Mouse (Mus musculus) kidney, embryonic 14.5 days (tissue): ENCODE data around the gene Defb23. TPM values are rescaled to one million over a fixed set of nuclear protein-coding genes. Genes with fewer than 3 reads are reported as not detected.
A peak's percentile ranks its signal among the peaks of the same experiment; 100 is the strongest.

Experiments used
- ATAC-seq: fragments of 200-750 bp; cut with Nextera tagmentation; 2 replicates; pipeline ENCODE4 v1.8.0; 2017; ENCODE audit warnings: moderate number of reproducible peaks, mild to moderate bottlenecking, moderate TSS enrichment, moderate library complexity; ENCODE audit not compliant: low FRiP score, low TSS enrichment
- H3K27ac ChIP-seq: fragments of 300-500 bp; sonication (generic); 2 replicates; pipeline ENCODE4 v1.5.1; 2014; ENCODE audit warnings: low read depth, mild to moderate bottlenecking, low read length, moderate library complexity, mixed read lengths
- H3K27me3 ChIP-seq: fragments of 300-500 bp; sonication (generic); 2 replicates; pipeline ENCODE4 v1.6.1; 2014; ENCODE audit warnings: mild to moderate bottlenecking, low read length; ENCODE audit not compliant: control insufficient read depth, insufficient read depth
- H3K36me3 ChIP-seq: fragments of 300-500 bp; sonication (generic); 2 replicates; pipeline ENCODE4 v1.6.1; 2014; ENCODE audit warnings: low read length, mixed read lengths; ENCODE audit not compliant: control insufficient read depth, insufficient read depth
- H3K4me1 ChIP-seq: fragments of 300-500 bp; sonication (generic); 2 replicates; pipeline ENCODE4 v1.6.1; 2014; ENCODE audit warnings: low read length, mixed read lengths; ENCODE audit not compliant: control insufficient read depth, insufficient read depth
- H3K4me2 ChIP-seq: fragments of 300-500 bp; sonication (generic); replicated peaks from 2 replicates; pipeline ENCODE4 v1.6.1; 2014; ENCODE audit warnings: low read depth, mild to moderate bottlenecking, low read length
- H3K4me3 ChIP-seq: fragments of 300-500 bp; sonication (generic); 2 replicates; pipeline ENCODE4 v1.5.1; 2014; ENCODE audit warnings: mild to moderate bottlenecking, low read length
- H3K9ac ChIP-seq: fragments of 300-500 bp; sonication (generic); 2 replicates; pipeline ENCODE4 v1.6.1; 2014; ENCODE audit warnings: low read depth, mild to moderate bottlenecking, low read length, moderate library complexity
- H3K9me3 ChIP-seq: fragments of 300-500 bp; sonication (generic); 2 replicates; pipeline ENCODE4 v1.6.1; 2016; ENCODE audit warnings: low read length; ENCODE audit not compliant: control insufficient read depth
- WGBS: fragments of 180-500 bp; shearing (Covaris S2); extraction: QIAGEN DNeasy Blood & Tissue Kit; methylation state at CpG from one replicate; pipeline ENCODE4 v1.1.7; 2014; 5-methylcytosine and 5-hydroxymethylcytosine counted together
- polyA plus RNA-seq: library from polyadenylated mRNA; unstranded; fragments of >200 nt; fragmentation: Nextera tagmentation; extraction: Ambion mirVana; gene quantifications from 2 replicates; pipeline ENCODE4 v1.2.1, GENCODE M21; 2014

Gene Defb23
- polyA plus RNA-seq, 1 experiment from 2014 or later, result not detected

GRCm38 (mm10) chr2:152409781-152410180 is 54.6 kb downstream of the Defb23 start:
- ATAC-seq, result no peak
- Histone ChIP-seq H3K4me2 (no peak overlapping the region), H3K4me3 (no peak overlapping the region), H3K27me3 (no peaks in the 10 kb centered on the region), H3K36me3 (peaks cover 4% of the 10 kb centered on the region; the same call in 1 of the 2 replicates), H3K27ac (peak overlapping the region; percentile 99), H3K9ac (no peak overlapping the region), H3K4me1 (peaks cover 32% of the 10 kb centered on the region), H3K9me3 (no peaks in the 10 kb centered on the region)
- 59% methylated on average over 6 of the region's 6 CpGs for WGBS

Other genes starting within 250 kb of the Defb23 start
- gene Csnk2a1, start 237.8 kb downstream of the Defb23 start, polyA plus RNA-seq, result 136 and 149 TPM in 2 replicates
- 19.4 and 37.4 TPM in 2 replicates for gene Tbc1d20, start 170.8 kb downstream of the Defb23 start, polyA plus RNA-seq
- 59.1 and 87.1 TPM in 2 replicates for gene Rbck1, start 132.0 kb downstream of the Defb23 start, polyA plus RNA-seq
- gene Trib3, start 120.6 kb downstream of the Defb23 start, polyA plus RNA-seq, result 0.57 and 0.61 TPM in 2 replicates
- gene Nrsn2, start 88.0 kb downstream of the Defb23 start, polyA plus RNA-seq, result 1.7 and 2.4 TPM in 2 replicates
- 22.3 and 25.3 TPM in 2 replicates for gene Sox12, start 66.6 kb downstream of the Defb23 start, polyA plus RNA-seq
- 51.1 and 62.2 TPM in 2 replicates for gene Zcchc3, start 49.6 kb downstream of the Defb23 start, polyA plus RNA-seq
- gene 6820408C15Rik, start 49.0 kb downstream of the Defb23 start, polyA plus RNA-seq, result 0.37 TPM in 2 replicates
- gene Defb20, start 12.4 kb upstream of the Defb23 start, polyA plus RNA-seq, result not detected in 2 replicates
- gene Defb22, start 25.5 kb upstream of the Defb23 start, polyA plus RNA-seq, result not detected in 2 replicates
- gene Defb26, start 47.1 kb upstream of the Defb23 start, polyA plus RNA-seq, result not detected in 2 replicates
- 0.80 TPM in 1 of 2 replicates, not detected in the other for gene Defb28, start 53.6 kb upstream of the Defb23 start, polyA plus RNA-seq
- gene Defb29, start 75.5 kb upstream of the Defb23 start, polyA plus RNA-seq, result 0.66 TPM in 1 of 2 replicates, not detected in the other
- gene Gm17416, start 104.7 kb upstream of the Defb23 start, polyA plus RNA-seq, result not detected in 2 replicates
- not detected in 2 replicates for gene Defb21, start 108.1 kb upstream of the Defb23 start, polyA plus RNA-seq
- not detected in 2 replicates for gene Defb19, start 115.7 kb upstream of the Defb23 start, polyA plus RNA-seq
- not detected in 2 replicates for gene Defb45, start 134.8 kb upstream of the Defb23 start, polyA plus RNA-seq
- gene Defb36, start 139.7 kb upstream of the Defb23 start, polyA plus RNA-seq, result 1.1 TPM in 2 replicates
- gene Defb25, start 158.4 kb upstream of the Defb23 start, polyA plus RNA-seq, result 28.2 and 37.2 TPM in 2 replicates
- 46.9 and 61.8 TPM in 2 replicates for gene Rem1, start 162.3 kb upstream of the Defb23 start, polyA plus RNA-seq
- 127 and 147 TPM in 2 replicates for gene H13, start 204.8 kb upstream of the Defb23 start, polyA plus RNA-seq
- gene Mcts2, start 222.4 kb upstream of the Defb23 start, polyA plus RNA-seq, result 35.4 and 40.8 TPM in 2 replicates